Mouse (Mus musculus): ENCODE data around the gene Afmid. TPM values are rescaled to one million over a fixed set of nuclear protein-coding genes. Genes with fewer than 3 reads are reported as not detected.
A peak's percentile ranks its signal among the peaks of the same experiment; 100 is the strongest.

Afmid gene
- total and polyA plus RNA-seq, 3 experiments, result 3.3 to 3.8 TPM; not detected in 1

DNA sequence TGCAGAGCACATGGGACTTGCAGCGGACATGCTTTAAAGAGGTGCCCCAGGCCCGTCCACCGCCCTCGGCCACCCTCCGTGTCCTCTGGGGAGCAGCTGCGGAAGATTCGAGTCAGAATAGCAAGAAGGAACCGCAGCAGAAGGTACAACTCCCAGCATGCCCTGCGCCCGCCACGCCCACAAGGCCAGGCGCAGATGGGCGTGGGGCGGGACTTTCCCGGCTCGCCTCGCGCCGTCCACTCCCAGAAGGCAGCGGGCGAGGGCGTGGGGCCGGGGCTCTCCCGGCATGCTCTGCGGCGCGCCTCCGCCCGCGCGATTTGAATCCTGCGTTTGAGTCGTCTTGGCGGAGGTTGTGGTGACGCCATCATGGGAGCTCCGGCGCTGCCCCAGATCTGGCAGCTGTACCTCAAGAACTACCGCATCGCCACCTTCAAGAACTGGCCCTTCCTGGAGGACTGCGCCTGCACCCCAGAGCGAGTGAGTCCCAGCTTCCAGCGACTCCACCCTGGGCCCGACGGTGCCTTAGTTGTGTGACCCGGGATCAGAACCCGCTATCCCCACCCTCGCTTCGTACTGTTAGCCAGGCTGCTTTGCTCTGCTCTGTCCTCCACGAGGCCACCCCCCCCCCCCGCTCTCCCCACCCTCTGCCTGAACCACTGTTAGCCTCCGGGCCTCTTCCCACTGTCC is 23.4 kb downstream of the Afmid start, which contains the start of gene Birc5:
Gene Birc5, plus strand, starts transcription at position 267 of the 687 bp plus-strand sequence.
- DNase-seq (ENCODE audit: low read depth, low spot score), result peak; percentile 99
- Histone ChIP-seq H3K27me3 (ENCODE audit: control insufficient read depth in 1 of 2, insufficient read depth in 2 of 2, low read length in 2 of 2) (no peaks in the 10 kb centered on the region), H3K9me3 (replicated peaks; ENCODE audit: insufficient read depth, low read length) (no peaks in the 10 kb centered on the region), H3K9ac (ENCODE audit: control insufficient read depth, low read depth, low read length, poor library complexity, severe bottlenecking) (peak within 1 kb of the TSS; percentile 80), H3K4me1 (ENCODE audit: control insufficient read depth in 1 of 2, insufficient read depth in 2 of 2, low read length in 2 of 2) (peaks cover 19 to 21% of the 10 kb centered on the region in 2 experiments), H3K4me3 (ENCODE audit: control insufficient read depth in 1 of 2, insufficient read depth in 1 of 2, low read depth in 2 of 2, low read length in 2 of 2) (peak within 1 kb of the TSS; percentile 68 to 82), H3K36me3 (ENCODE audit: control insufficient read depth in 1 of 2, insufficient read depth in 2 of 2, low read length in 2 of 2) (peaks cover 25 to 26% of the 10 kb centered on the region in 2 experiments), H3K27ac (ENCODE audit: control insufficient read depth, low read depth, low read length) (peak within 1 kb of the TSS; percentile 66), H3K79me2 (ENCODE audit: control insufficient read depth, insufficient read depth, low read length, poor library complexity) (peaks cover 28% of the 10 kb centered on the region)
- TF ChIP-seq CHD2 (IDR thresholded peaks at IDR 0.05; ENCODE audit: low read length), result no peak
- peak; percentile 93 for TF ChIP-seq HCFC1 (IDR thresholded peaks at IDR 0.05; ENCODE audit: low read depth, low read length)
- peak; percentile 82 for TF ChIP-seq MYC (IDR thresholded peaks at IDR 0.05; ENCODE audit: low read depth, low read length)
- TF ChIP-seq ZKSCAN1 (IDR thresholded peaks at IDR 0.05; ENCODE audit: low read depth, low read length), result no peak
- peak; percentile 99 for TF ChIP-seq NELFE (IDR thresholded peaks at IDR 0.05; ENCODE audit: low read depth, low read length)
- TF ChIP-seq MAFK (IDR thresholded peaks at IDR 0.05; ENCODE audit: borderline replicate concordance, low read depth, low read length), result no peak
- TF ChIP-seq MXI1 (IDR thresholded peaks at IDR 0.05; ENCODE audit: low read depth, low read length), result no peak; the same call in none of the 2 replicates
- peak; percentile 97 for TF ChIP-seq ZMIZ1 (IDR thresholded peaks at IDR 0.05; ENCODE audit: low read depth, low read length)
- TF ChIP-seq ZNF384 (IDR thresholded peaks at IDR 0.05; ENCODE audit: low read depth, low read length), result no peak
- no peak for TF ChIP-seq CHD1 (IDR thresholded peaks at IDR 0.05; ENCODE audit: low read depth, low read length)
- peak; percentile 96 for TF ChIP-seq POLR2AphosphoS2 (IDR thresholded peaks at IDR 0.05; ENCODE audit: low read length)
- TF ChIP-seq USF1 (IDR thresholded peaks at IDR 0.05; ENCODE audit: low read depth, low read length), result 0 out of 2 replicates have a peak, but pooled peaks have one; percentile 52
- TF ChIP-seq RAD21 (IDR thresholded peaks at IDR 0.05; ENCODE audit: low read depth, low read length), result no peak
- TF ChIP-seq MYB (IDR thresholded peaks at IDR 0.05; ENCODE audit: low read depth, low read length), result no peak
- TF ChIP-seq TBP (IDR thresholded peaks at IDR 0.05; ENCODE audit: low read depth, low read length), result peak; percentile 83
- TF ChIP-seq EP300 (IDR thresholded peaks at IDR 0.05; ENCODE audit: low read depth in 1 of 2, low read length in 2 of 2), result no peak; a peak in 1 of 4 replicates
- TF ChIP-seq CTCF (IDR thresholded peaks at IDR 0.05 in 2 of 3, conservative IDR thresholded peaks at IDR 0.05 in 1 of 3; ENCODE audit: control insufficient read depth in 1 of 3, insufficient read depth in 1 of 3, low read depth in 2 of 3, low read length in 3 of 3, poor library complexity in 1 of 3, severe bottlenecking in 1 of 3), result no peak
- TF ChIP-seq SMC3 (IDR thresholded peaks at IDR 0.05; ENCODE audit: low read depth, low read length), result no peak
- TF ChIP-seq JUND (IDR thresholded peaks at IDR 0.05; ENCODE audit: low read depth, low read length), result no peak
- no peak for TF ChIP-seq BHLHE40 (IDR thresholded peaks at IDR 0.05; ENCODE audit: borderline replicate concordance, low read depth, low read length)
- TF ChIP-seq ELF1 (IDR thresholded peaks at IDR 0.05; ENCODE audit: low read depth, low read length), result peak; percentile 68
- TF ChIP-seq RCOR1 (IDR thresholded peaks at IDR 0.05; ENCODE audit: low read depth, low read length), result no peak
- TF ChIP-seq MEF2A (IDR thresholded peaks at IDR 0.05; ENCODE audit: extremely low read depth, insufficient replicate concordance, low read depth, low read length, poor library complexity, severe bottlenecking), result 0 out of 2 replicates have a peak, but pooled peaks have one; percentile 38
- no peak for TF ChIP-seq GABPA (IDR thresholded peaks at IDR 0.05; ENCODE audit: low read depth, low read length)
- TF ChIP-seq KAT2A (conservative IDR thresholded peaks at IDR 0.05; ENCODE audit: low read depth, low read length), result no peak; the same call in 1 of the 2 replicates
- TF ChIP-seq UBTF (IDR thresholded peaks at IDR 0.05; ENCODE audit: borderline replicate concordance, insufficient read depth, low read depth, low read length), result peak; percentile 90; the same call in 1 of the 2 replicates
- TF ChIP-seq E2F4 (IDR thresholded peaks at IDR 0.05; ENCODE audit: borderline replicate concordance, low read depth, low read length), result peak; percentile 93; the same call in 1 of the 2 replicates
- peak; percentile 43; the same call in 1 of the 2 replicates for TF ChIP-seq MAZ (IDR thresholded peaks at IDR 0.05; ENCODE audit: low read depth, low read length)
- TF ChIP-seq TCF12 (IDR thresholded peaks at IDR 0.05; ENCODE audit: low read depth, low read length), result peak; percentile 62
- TF ChIP-seq POLR2AphosphoS5 (IDR thresholded peaks at IDR 0.05; ENCODE audit: borderline replicate concordance, low read depth, low read length), result 0 out of 2 replicates have a peak, but pooled peaks have one; percentile 46
- peak; percentile 70; the same call in 1 of the 2 replicates for TF ChIP-seq MAX (IDR thresholded peaks at IDR 0.05; ENCODE audit: low read length)
- no peak for TF ChIP-seq GATA1 (IDR thresholded peaks at IDR 0.05; ENCODE audit: low read depth, low read length)
- TF ChIP-seq ETS1 (IDR thresholded peaks at IDR 0.05; ENCODE audit: low read depth, low read length), result peak; percentile 27; the same call in 1 of the 2 replicates
- no peak for TF ChIP-seq TAL1 (IDR thresholded peaks at IDR 0.05; ENCODE audit: low read length)
- peak; percentile 87 to 99 for TF ChIP-seq POLR2A (IDR thresholded peaks at IDR 0.05; ENCODE audit: control insufficient read depth in 1 of 2, insufficient read depth in 1 of 2, low read depth in 1 of 2, low read length in 2 of 2, poor library complexity in 1 of 2)
- no peak for TF ChIP-seq USF2 (IDR thresholded peaks at IDR 0.05; ENCODE audit: borderline replicate concordance in 1 of 2, insufficient read depth in 1 of 2, low read depth in 1 of 2, low read length in 2 of 2)
